Mouse (Mus musculus) heart, embryonic 14.5 days (tissue): Measurements from ENCODE around the gene Kif16b. TPM values are rescaled to one million over a fixed set of nuclear protein-coding genes. Genes with fewer than 3 reads are reported as not detected.

Source experiments
- ATAC-seq: fragments of 200-750 bp; cut with Nextera tagmentation; 2 replicates; pipeline ENCODE4 v1.8.0; 2017; ENCODE audit warnings: low read depth, moderate TSS enrichment; ENCODE audit not compliant: insufficient number of reproducible peaks, insufficient read depth, low FRiP score
- H3K27ac ChIP-seq, 2 experiments: fragments of 200-500 bp in 1 of 2; fragments of 300-500 bp in 1 of 2; sonication (generic) in 1 of 2; replicated peaks in 1 of 2; 2 replicates each; pipeline ENCODE4 v1.5.1; 2012 to 2014; ENCODE audit warnings: low read depth in 2 of 2, low read length in 2 of 2, control low read depth in 1 of 2, mild to moderate bottlenecking in 1 of 2, mixed read lengths in 1 of 2; ENCODE audit not compliant: control insufficient read depth in 1 of 2, insufficient read depth in 1 of 2
- H3K27me3 ChIP-seq: fragments of 300-500 bp; sonication (generic); 2 replicates; pipeline ENCODE4 v1.6.1; 2014; ENCODE audit warnings: mild to moderate bottlenecking, low read length, control low read depth; ENCODE audit not compliant: control insufficient read depth, insufficient read depth
- H3K36me3 ChIP-seq: fragments of 300-500 bp; sonication (generic); 2 replicates; pipeline ENCODE4 v1.6.1; 2014; ENCODE audit warnings: mild to moderate bottlenecking, control low read depth, low read length, mixed read lengths; ENCODE audit not compliant: control insufficient read depth, insufficient read depth
- H3K4me1 ChIP-seq, 2 experiments: fragments of 200-500 bp in 1 of 2; fragments of 300-500 bp in 1 of 2; sonication (generic) in 1 of 2; 2 replicates each; pipeline ENCODE4 v1.6.1; 2012 to 2014; ENCODE audit warnings: low read length in 2 of 2, control low read depth in 1 of 2, mixed read lengths in 1 of 2; ENCODE audit not compliant: control insufficient read depth in 2 of 2, insufficient read depth in 2 of 2
- H3K4me2 ChIP-seq: fragments of 300-500 bp; sonication (generic); 2 replicates; pipeline ENCODE4 v1.6.1; 2014; ENCODE audit warnings: mild to moderate bottlenecking, low read length
- H3K4me3 ChIP-seq, 2 experiments: fragments of 200-500 bp in 1 of 2; fragments of 300-500 bp in 1 of 2; sonication (generic) in 1 of 2; 2 replicates each; pipeline ENCODE4 v1.5.1; 2012 to 2014; ENCODE audit warnings: low read length in 2 of 2, mild to moderate bottlenecking in 2 of 2, control low read depth in 1 of 2, low read depth in 1 of 2, moderate library complexity in 1 of 2; ENCODE audit not compliant: control insufficient read depth in 1 of 2, insufficient read depth in 1 of 2
- H3K9ac ChIP-seq: fragments of 300-500 bp; sonication (generic); 2 replicates; pipeline ENCODE4 v1.6.1; 2014; ENCODE audit warnings: mild to moderate bottlenecking, low read length
- H3K9me3 ChIP-seq: fragments of 300-500 bp; sonication (generic); 2 replicates; pipeline ENCODE4 v1.6.1; 2016; ENCODE audit warnings: low read length, control low read depth; ENCODE audit not compliant: control insufficient read depth
- WGBS: fragments of 180-500 bp; shearing (Covaris S2); extraction: QIAGEN DNeasy Blood & Tissue Kit; methylation state at CpG from one replicate; pipeline ENCODE4 v1.1.7; 2014; 5-methylcytosine and 5-hydroxymethylcytosine counted together
- polyA plus RNA-seq: library from polyadenylated mRNA; unstranded; fragments of >200 nt; fragmentation: Nextera tagmentation; extraction: Ambion mirVana; gene quantifications from 2 replicates; pipeline ENCODE4 v1.2.1, GENCODE M21; 2014

Gene Kif16b
- polyA plus RNA-seq, 1 experiment from 2014 or later: 10.4 TPM

- peaks cover 0 to 4% of the 10 kb centered on the region in 2 experiments; a peak in 2 of 4 replicates for H3K4me1 ChIP-seq
- no peak overlapping the region for H3K4me3 ChIP-seq
- H3K4me2 ChIP-seq: no peak overlapping the region
- WGBS: 93% methylated on average over 4 of the region's 4 CpGs
- peaks cover 7% of the 10 kb centered on the region; the same call in 1 of the 2 replicates for H3K36me3 ChIP-seq
- H3K27me3 ChIP-seq: no peaks in the 10 kb centered on the region
- ATAC-seq: no peak
- H3K9me3 ChIP-seq: no peaks in the 10 kb centered on the region
- H3K27ac ChIP-seq: no peak overlapping the region
- no peak overlapping the region for H3K9ac ChIP-seq
Measured at GRCm38 (mm10) chr2:142759192-142759591, 142.1 kb downstream of the Kif16b start.

- Histone ChIP-seq H3K4me1 (peaks cover 0 to 4% of the 10 kb centered on the region in 2 experiments; a peak in 2 of 4 replicates), H3K4me3 (no peak overlapping the region), H3K36me3 (peaks cover 7% of the 10 kb centered on the region; the same call in 1 of the 2 replicates), H3K4me2 (no peak overlapping the region), H3K27ac (no peak overlapping the region), H3K27me3 (no peaks in the 10 kb centered on the region), H3K9ac (no peak overlapping the region), H3K9me3 (no peaks in the 10 kb centered on the region)
- ATAC-seq: no peak
- WGBS: 87% methylated on average over 3 of the region's 3 CpGs
Measured at GRCm38 (mm10) chr2:142758091-142758765, 143.1 kb downstream of the Kif16b start.

- H3K4me1 ChIP-seq: no peaks in the 10 kb centered on the region
- peaks cover 8% of the 10 kb centered on the region; the same call in 1 of the 2 replicates for H3K36me3 ChIP-seq
- ATAC-seq: no peak
- H3K27me3 ChIP-seq: no peaks in the 10 kb centered on the region
- no peak overlapping the region for H3K9ac ChIP-seq
- 75% methylated on average over 2 of the region's 2 CpGs for WGBS
- H3K9me3 ChIP-seq: no peaks in the 10 kb centered on the region
- H3K4me2 ChIP-seq: no peak overlapping the region
- no peak overlapping the region for H3K4me3 ChIP-seq
- no peak overlapping the region for H3K27ac ChIP-seq
Measured at GRCm38 (mm10) chr2:142739338-142739737, 162.0 kb downstream of the Kif16b start.

GRCm38 (mm10) chr2:142738488-142738887, 162.8 kb downstream of the Kif16b start:
- H3K4me3 ChIP-seq: no peak overlapping the region
- WGBS: 79% methylated on average over 2 of the region's 2 CpGs
- no peaks in the 10 kb centered on the region for H3K9me3 ChIP-seq
- H3K27me3 ChIP-seq: no peaks in the 10 kb centered on the region
- H3K4me2 ChIP-seq: no peak overlapping the region
- peaks cover 0 to 2% of the 10 kb centered on the region in 2 experiments; a peak in 1 of 4 replicates for H3K4me1 ChIP-seq
- H3K36me3 ChIP-seq: peaks cover 8% of the 10 kb centered on the region; the same call in 1 of the 2 replicates
- no peak overlapping the region for H3K27ac ChIP-seq
- ATAC-seq: no peak
- no peak overlapping the region for H3K9ac ChIP-seq

GRCm38 (mm10) chr2:142735691-142736090, 165.6 kb downstream of the Kif16b start:
- no peak overlapping the region for H3K4me3 ChIP-seq
- H3K9ac ChIP-seq: no peak overlapping the region
- peaks cover 7% of the 10 kb centered on the region; the same call in 1 of the 2 replicates for H3K36me3 ChIP-seq
- 92% methylated on average over 3 of the region's 3 CpGs for WGBS
- H3K4me1 ChIP-seq: peaks cover 11% of the 10 kb centered on the region in 2 experiments
- no peak overlapping the region for H3K4me2 ChIP-seq
- no peaks in the 10 kb centered on the region for H3K9me3 ChIP-seq
- ATAC-seq: no peak
- no peak overlapping the region for H3K27ac ChIP-seq
- no peaks in the 10 kb centered on the region for H3K27me3 ChIP-seq

- no peak overlapping the region for H3K9ac ChIP-seq
- H3K27me3 ChIP-seq: no peaks in the 10 kb centered on the region
- no peaks in the 10 kb centered on the region for H3K9me3 ChIP-seq
- H3K4me1 ChIP-seq: peaks cover 11% of the 10 kb centered on the region in 2 experiments
- WGBS: 97% methylated on average over 2 of the region's 2 CpGs
- no peak overlapping the region for H3K4me3 ChIP-seq
- no peak for ATAC-seq
- no peak overlapping the region for H3K4me2 ChIP-seq
- H3K36me3 ChIP-seq: no peaks in the 10 kb centered on the region
- H3K27ac ChIP-seq: no peak overlapping the region
Measured at GRCm38 (mm10) chr2:142734046-142734445, 167.3 kb downstream of the Kif16b start.

GRCm38 (mm10) chr2:142732370-142732769, 169.0 kb downstream of the Kif16b start:
- Histone ChIP-seq H3K4me1 (peaks cover 11% of the 10 kb centered on the region in 2 experiments), H3K9me3 (no peaks in the 10 kb centered on the region), H3K4me3 (no peak overlapping the region), H3K36me3 (no peaks in the 10 kb centered on the region), H3K9ac (no peak overlapping the region), H3K27ac (peak overlapping the region in 1 of 2 experiments; percentile 50; a peak in 1 of 4 replicates), H3K27me3 (no peaks in the 10 kb centered on the region), H3K4me2 (no peak overlapping the region)
- 73% methylated on average over 4 of the region's 4 CpGs for WGBS
- ATAC-seq: no peak

GRCm38 (mm10) chr2:142731778-142732092, 169.6 kb downstream of the Kif16b start:
- no peak overlapping the region for H3K4me2 ChIP-seq
- no peaks in the 10 kb centered on the region for H3K36me3 ChIP-seq
- H3K27ac ChIP-seq: no peak overlapping the region
- H3K4me1 ChIP-seq: peaks cover 11% of the 10 kb centered on the region in 2 experiments
- no peak overlapping the region for H3K4me3 ChIP-seq
- H3K9ac ChIP-seq: no peak overlapping the region
- ATAC-seq: no peak
- 19% methylated on average over 1 of the region's 1 CpGs for WGBS
- no peaks in the 10 kb centered on the region for H3K27me3 ChIP-seq
- no peaks in the 10 kb centered on the region for H3K9me3 ChIP-seq
